Mouse (Mus musculus): ENCODE measurements around the gene Tigd3. TPM values are rescaled to one million over a fixed set of nuclear protein-coding genes. Genes with fewer than 3 reads are reported as not detected.
"Not testable (repeated sequence)": the region's sequence is repeated elsewhere in the genome, so short reads cannot be mapped to it uniquely, and the experiment has no call there.

The Tigd3 gene
- polyA plus RNA-seq, 1 experiment from 2014 or later: 11.1 TPM

DNA sequence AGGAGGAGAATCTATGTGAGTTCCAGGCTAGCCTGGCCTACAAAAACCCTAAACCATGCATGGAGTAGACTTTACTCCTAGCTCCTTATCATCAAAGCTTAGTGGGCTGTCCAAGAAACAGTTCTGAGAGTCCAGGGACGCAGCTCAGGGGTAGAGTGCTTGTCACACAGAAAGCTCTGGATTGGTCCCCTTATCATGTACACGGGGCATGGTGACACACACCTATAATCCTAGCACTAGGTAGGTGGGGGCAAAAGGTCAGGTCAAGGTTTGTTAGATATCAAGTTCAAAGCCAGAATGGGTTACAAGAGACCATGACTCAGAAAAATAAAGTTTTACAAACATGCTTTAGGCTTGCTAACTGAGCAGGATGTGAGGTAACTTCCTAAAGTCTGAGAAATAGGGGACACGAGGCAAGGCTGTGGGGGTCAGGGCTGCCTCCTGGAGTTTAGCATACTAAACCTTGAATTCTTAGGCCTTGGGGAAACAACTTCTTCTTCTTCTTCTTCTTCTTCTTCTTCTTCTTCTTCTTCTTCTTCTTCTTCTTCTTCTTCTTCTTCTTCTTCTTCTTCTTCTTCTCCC lies 6.6 kb downstream of the Tigd3 start:
- peaks cover 13% of the 10 kb centered on the region for H3K4me1 ChIP-seq
- ATAC-seq (ENCODE audit: low FRiP score, low read depth): no peak
- 82% methylated on average over 3 of the region's 3 CpGs for WGBS
- H3K9ac ChIP-seq (replicated peaks): no peak overlapping the region
- H3K9me3 ChIP-seq: no peaks in the 10 kb centered on the region
- no peak overlapping the region for H3K4me3 ChIP-seq
- peaks cover 10% of the 10 kb centered on the region for H3K36me3 ChIP-seq
- H3K4me2 ChIP-seq (replicated peaks): no peak overlapping the region
- no peak overlapping the region for H3K27ac ChIP-seq (replicated peaks)
- no peaks in the 10 kb centered on the region for H3K27me3 ChIP-seq

DNA sequence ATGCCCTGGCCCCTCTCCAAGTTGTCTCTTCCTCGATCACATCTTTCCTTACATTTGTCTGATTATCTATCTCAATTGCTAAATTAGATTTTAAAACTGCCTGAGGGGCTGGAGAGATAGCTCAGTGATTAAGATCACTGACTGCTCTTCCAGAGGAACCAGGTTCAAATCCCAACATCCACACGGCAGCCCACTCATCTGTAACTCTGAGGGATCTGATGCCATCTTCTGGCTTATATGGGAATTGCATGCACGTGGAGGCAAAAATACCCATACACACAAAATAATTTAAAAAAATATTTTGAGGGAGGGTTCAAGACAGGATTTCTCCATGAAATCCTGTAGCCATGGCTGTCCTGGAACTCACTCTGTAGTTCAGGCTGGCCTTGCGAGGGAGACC lies 8.1 kb downstream of the Tigd3 start:
- no peak overlapping the region for H3K27ac ChIP-seq (replicated peaks)
- 57% methylated on average over 4 of the region's 4 CpGs for WGBS

DNA sequence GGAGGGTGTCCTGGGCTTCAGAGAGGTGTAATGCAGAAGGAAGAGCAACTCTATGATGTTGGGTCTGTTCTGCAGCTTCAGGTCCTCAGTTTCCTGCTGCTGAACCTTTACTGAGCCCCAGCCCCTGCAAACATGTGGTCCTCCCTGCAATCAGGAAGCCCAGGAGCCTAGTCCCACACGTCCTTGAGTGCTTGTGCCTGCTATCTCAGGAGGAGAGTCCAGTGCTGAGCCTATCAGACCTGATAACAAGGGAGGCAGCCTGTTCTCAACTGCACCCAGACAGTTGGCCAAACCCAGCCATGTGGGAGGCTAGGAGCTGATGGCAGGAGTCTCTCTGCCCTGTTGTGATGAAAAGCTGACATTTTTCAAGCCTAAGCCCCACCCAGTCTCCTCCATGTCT lies 10.0 kb downstream of the Tigd3 start:
- H3K27ac ChIP-seq (replicated peaks): no peak overlapping the region
- no peaks in the 10 kb centered on the region for H3K4me1 ChIP-seq
- H3K9ac ChIP-seq (replicated peaks): no peak overlapping the region
- no peaks in the 10 kb centered on the region for H3K27me3 ChIP-seq
- ATAC-seq (ENCODE audit: low FRiP score, low read depth): no peak
- no peak overlapping the region for H3K4me2 ChIP-seq (replicated peaks)
- H3K9me3 ChIP-seq: no peaks in the 10 kb centered on the region
- H3K36me3 ChIP-seq: no peaks in the 10 kb centered on the region
- 52% methylated on average over 1 of the region's 1 CpGs for WGBS
- H3K4me3 ChIP-seq: no peak overlapping the region

More for the DNA sequence above, 8.1 kb downstream of the Tigd3 start:
- no peak overlapping the region for H3K9ac ChIP-seq (replicated peaks)
- H3K4me1 ChIP-seq: peaks cover 2% of the 10 kb centered on the region; the same call in 1 of the 2 replicates
- no peak overlapping the region for H3K4me2 ChIP-seq (replicated peaks)
- no peak overlapping the region for H3K4me3 ChIP-seq
- H3K36me3 ChIP-seq: no peaks in the 10 kb centered on the region
- H3K9me3 ChIP-seq: no peaks in the 10 kb centered on the region
- H3K27me3 ChIP-seq: no peaks in the 10 kb centered on the region
- ATAC-seq (ENCODE audit: low FRiP score, low read depth): no peak

DNA sequence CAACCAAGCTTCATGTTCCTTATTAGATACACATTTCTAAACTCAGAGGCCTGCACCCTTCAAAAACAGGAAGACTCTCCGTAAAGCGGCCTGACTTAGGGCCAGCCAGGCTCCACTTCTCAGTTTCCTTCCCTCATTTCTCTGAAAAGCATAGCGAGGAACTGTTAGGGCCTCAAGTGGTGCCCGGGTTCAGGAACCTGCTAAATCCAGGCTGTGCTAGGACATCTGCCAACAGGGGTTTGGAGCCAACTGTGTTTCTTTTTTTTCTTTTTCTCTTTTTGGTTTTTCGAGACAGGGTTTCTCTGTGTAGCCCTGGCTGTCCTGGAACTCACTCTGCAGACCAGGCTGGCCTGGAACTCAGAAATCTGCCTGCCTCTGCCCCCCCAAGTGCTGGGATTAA lies 11.9 kb downstream of the Tigd3 start:
- not testable (repeated sequence) for H3K36me3 ChIP-seq; H3K9ac ChIP-seq (replicated peaks); ATAC-seq (ENCODE audit: low FRiP score, low read depth); H3K4me3 ChIP-seq; H3K4me2 ChIP-seq (replicated peaks); H3K4me1 ChIP-seq; H3K27ac ChIP-seq (replicated peaks); H3K9me3 ChIP-seq; H3K27me3 ChIP-seq
- 88% methylated on average over 5 of the region's 5 CpGs for WGBS

DNA sequence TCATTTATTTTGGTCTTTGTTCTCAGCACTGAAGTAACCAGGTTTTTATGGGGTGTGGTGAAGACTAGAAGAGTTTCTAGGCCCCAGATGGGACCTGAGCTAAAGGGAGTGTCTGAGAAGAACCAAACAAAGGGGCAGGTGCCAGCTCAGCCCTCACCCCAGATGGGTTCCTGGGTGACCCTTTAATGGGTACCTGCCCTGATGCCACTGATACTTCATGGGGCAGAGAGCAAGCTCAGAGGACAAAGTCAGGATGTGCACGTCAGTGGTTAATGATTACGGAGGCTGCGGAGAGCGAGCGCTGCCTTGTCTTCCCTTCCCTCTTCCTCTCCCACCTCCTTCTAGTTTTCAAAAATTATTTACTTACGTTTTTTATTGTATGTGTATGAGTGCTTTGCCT lies 12.8 kb downstream of the Tigd3 start:
- Histone ChIP-seq H3K27me3 (no peaks in the 10 kb centered on the region), H3K4me1 (peaks cover 5% of the 10 kb centered on the region; the same call in 1 of the 2 replicates), H3K27ac (replicated peaks) (no peak overlapping the region), H3K9me3 (no peaks in the 10 kb centered on the region), H3K36me3 (no peaks in the 10 kb centered on the region), H3K4me2 (replicated peaks) (no peak overlapping the region), H3K4me3 (no peak overlapping the region), H3K9ac (replicated peaks) (no peak overlapping the region)
- 96% methylated on average over 6 of the region's 6 CpGs for WGBS
- no peak for ATAC-seq (ENCODE audit: low FRiP score, low read depth)

DNA sequence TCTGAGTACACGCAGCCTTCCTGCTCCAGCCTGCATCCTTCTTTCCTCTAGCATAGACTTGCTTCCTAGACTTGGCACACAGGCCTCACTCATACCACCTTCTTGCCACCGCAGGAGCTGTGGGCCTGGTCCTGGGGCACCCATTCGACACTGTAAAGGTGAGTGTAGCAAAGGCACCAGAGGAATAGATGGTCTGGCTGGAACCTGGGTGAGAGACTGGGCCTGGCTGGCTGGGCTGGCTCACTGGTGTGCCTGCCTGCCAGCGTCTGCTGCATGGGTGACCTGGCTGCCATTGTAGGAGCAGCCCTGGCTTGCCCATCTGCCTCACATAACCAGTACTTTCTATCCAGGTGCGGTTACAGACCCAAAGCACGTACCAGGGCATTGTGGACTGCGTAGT lies 14.2 kb downstream of the Tigd3 start:
- Histone ChIP-seq H3K4me3 (no peak overlapping the region), H3K9me3 (no peaks in the 10 kb centered on the region), H3K27me3 (no peaks in the 10 kb centered on the region), H3K9ac (replicated peaks) (no peak overlapping the region), H3K4me1 (peaks cover 6% of the 10 kb centered on the region), H3K4me2 (replicated peaks) (no peak overlapping the region), H3K27ac (replicated peaks) (no peak overlapping the region), H3K36me3 (no peaks in the 10 kb centered on the region)
- WGBS: 91% methylated on average over 7 of the region's 7 CpGs
- no peak for ATAC-seq (ENCODE audit: low FRiP score, low read depth)

DNA sequence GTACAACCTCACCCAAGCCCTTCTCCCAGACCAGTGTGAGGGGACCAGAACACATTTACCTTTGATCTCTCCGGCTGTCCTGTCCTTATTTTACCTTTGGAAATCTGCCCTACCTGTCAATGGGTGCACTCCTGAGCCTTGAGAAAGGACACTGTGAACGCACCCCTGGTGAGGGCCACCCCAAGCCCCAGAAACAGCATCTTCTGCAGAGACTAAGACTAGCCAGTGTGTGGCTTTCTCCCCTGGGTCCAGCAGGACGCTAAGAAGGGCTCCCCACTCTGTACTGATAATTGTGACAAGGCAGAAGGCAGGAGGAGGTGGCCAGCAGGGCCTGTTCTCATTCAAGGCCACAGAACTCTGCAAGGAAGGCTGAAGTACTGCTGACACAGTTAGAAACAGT lies 15.0 kb downstream of the Tigd3 start:
- Histone ChIP-seq H3K4me2 (replicated peaks) (no peak overlapping the region), H3K4me1 (peaks cover 14% of the 10 kb centered on the region), H3K36me3 (no peaks in the 10 kb centered on the region), H3K27me3 (no peaks in the 10 kb centered on the region), H3K9ac (replicated peaks) (no peak overlapping the region), H3K27ac (replicated peaks) (no peak overlapping the region), H3K9me3 (no peaks in the 10 kb centered on the region), H3K4me3 (no peak overlapping the region)
- WGBS: 74% methylated on average over 3 of the region's 3 CpGs
- no peak for ATAC-seq (ENCODE audit: low FRiP score, low read depth)

DNA sequence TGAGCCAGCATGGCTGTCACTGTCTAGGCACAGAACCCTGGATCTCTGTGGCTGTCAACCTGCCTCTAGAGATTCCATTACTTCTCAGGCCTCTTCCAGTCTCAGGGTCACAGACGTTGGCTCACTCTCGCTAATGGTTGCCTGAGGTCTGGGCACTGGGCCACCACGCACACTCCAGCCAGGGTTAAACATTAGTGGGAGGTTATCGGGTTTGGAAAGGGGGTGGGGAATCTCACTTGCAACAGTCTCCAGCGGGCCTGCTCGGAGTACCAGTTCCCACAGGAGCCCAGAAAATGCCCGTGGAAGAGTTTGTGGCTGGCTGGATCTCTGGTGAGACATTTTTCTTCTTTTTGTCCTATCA lies 15.6 kb downstream of the Tigd3 start:
- no peak overlapping the region for H3K27ac ChIP-seq (replicated peaks)
- H3K36me3 ChIP-seq: no peaks in the 10 kb centered on the region
- H3K4me3 ChIP-seq: no peak overlapping the region
- H3K4me2 ChIP-seq (replicated peaks): no peak overlapping the region
- H3K9me3 ChIP-seq: no peaks in the 10 kb centered on the region
- H3K27me3 ChIP-seq: no peaks in the 10 kb centered on the region
- no peak overlapping the region; the same call in 1 of the 2 replicates for H3K9ac ChIP-seq (replicated peaks)
- no peak for ATAC-seq (ENCODE audit: low FRiP score, low read depth)
- 82% methylated on average over 7 of the region's 7 CpGs for WGBS
- H3K4me1 ChIP-seq: peaks cover 19% of the 10 kb centered on the region

DNA sequence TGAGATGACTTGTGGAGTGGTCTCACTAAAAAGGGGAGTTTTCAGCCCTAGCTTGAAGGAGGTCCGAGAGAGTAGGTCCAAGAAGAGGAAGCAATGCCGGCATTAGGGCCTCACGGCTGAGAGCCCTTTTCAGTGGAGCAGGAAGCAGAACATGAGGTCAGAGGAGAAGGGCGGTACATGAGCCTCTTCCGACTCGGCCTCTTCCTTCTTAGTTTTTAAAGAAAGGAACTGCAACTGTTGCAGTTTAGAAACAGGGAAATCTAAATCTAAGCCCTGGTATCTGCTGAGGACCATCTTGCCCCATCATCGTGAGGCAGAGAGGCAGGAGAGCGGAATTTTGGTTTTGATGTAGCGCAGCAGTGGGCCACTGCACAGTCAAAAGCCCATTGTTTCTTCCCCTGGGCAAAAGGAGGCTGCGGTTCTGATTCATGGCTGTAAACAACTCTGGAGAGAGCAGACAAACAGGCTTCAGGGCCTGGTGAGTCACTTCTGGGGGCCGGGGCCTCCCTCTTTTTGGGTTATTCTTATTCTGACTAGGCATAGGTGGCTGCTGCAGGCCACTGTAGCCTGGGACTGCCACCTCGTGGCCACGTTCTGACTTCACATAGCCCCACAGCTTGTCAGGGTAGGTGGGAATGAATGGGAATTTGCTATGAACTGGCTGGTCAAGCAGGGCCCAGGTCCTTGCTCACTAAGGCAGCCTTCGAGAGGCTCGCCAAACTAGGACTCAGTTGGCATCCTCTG lies 16.2 kb downstream of the Tigd3 start, which contains the start of gene Slc25a45:
Gene Slc25a45, plus strand, starts transcription at position 191 of the 744 bp plus-strand sequence.
- Histone ChIP-seq H3K27ac (replicated peaks) (0 out of 2 replicates have a peak within 1 kb of the TSS, but pooled peaks have one; percentile 39), H3K4me1 (peaks cover 19% of the 10 kb centered on the region), H3K4me3 (no peak within 1 kb of the TSS), H3K36me3 (no peaks in the 10 kb centered on the region), H3K4me2 (replicated peaks) (no peak within 1 kb of the TSS), H3K27me3 (no peaks in the 10 kb centered on the region), H3K9me3 (no peaks in the 10 kb centered on the region), H3K9ac (replicated peaks) (no peak within 1 kb of the TSS; the same call in 1 of the 2 replicates)
- no peak for ATAC-seq (ENCODE audit: low FRiP score, low read depth)
- 49% methylated on average over 15 of the region's 15 CpGs for WGBS

DNA sequence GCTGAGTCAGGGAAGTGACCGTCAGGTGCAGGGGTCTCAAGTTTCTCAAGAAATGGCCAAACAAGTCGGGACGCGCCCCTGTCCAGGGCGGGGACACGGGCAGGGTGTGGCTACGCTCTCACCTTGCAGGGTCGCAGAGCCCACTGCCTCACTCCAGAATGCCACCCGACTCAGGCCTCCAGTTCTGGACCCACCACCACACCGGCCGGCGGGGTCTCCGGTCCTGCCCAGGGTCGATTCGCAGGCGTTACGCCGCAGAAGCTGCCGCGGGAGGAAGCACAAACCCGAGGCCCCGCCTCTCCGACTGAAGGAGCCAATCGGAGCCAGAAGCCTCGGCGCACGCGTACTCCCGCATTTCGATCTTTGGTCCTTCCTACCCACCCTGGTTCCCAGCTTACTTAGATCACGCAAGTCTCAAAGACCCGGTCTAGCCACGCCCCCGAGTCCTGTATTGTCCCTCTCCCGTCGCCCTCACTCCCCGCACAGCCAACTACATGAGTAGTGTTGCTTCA lies 18.9 kb downstream of the Tigd3 start, which contains the start of gene Frmd8:
Gene Frmd8, minus strand, starts transcription at position 306 of the 512 bp plus-strand sequence.
- peak within 1 kb of the TSS; percentile 65 for H3K27ac ChIP-seq (replicated peaks)
- peak within 1 kb of the TSS; percentile 88 for H3K4me2 ChIP-seq (replicated peaks)
- H3K9ac ChIP-seq (replicated peaks): peak within 1 kb of the TSS; percentile 82
- H3K4me3 ChIP-seq: peak within 1 kb of the TSS; percentile 80
- peak; percentile 90 for ATAC-seq (ENCODE audit: low FRiP score, low read depth)
- no peaks in the 10 kb centered on the region for H3K27me3 ChIP-seq
- peaks cover 16% of the 10 kb centered on the region; the same call in 1 of the 2 replicates for H3K36me3 ChIP-seq
- under 1% methylated on average over 37 of the region's 37 CpGs for WGBS
- peaks cover 36% of the 10 kb centered on the region for H3K4me1 ChIP-seq
- H3K9me3 ChIP-seq: no peaks in the 10 kb centered on the region

DNA sequence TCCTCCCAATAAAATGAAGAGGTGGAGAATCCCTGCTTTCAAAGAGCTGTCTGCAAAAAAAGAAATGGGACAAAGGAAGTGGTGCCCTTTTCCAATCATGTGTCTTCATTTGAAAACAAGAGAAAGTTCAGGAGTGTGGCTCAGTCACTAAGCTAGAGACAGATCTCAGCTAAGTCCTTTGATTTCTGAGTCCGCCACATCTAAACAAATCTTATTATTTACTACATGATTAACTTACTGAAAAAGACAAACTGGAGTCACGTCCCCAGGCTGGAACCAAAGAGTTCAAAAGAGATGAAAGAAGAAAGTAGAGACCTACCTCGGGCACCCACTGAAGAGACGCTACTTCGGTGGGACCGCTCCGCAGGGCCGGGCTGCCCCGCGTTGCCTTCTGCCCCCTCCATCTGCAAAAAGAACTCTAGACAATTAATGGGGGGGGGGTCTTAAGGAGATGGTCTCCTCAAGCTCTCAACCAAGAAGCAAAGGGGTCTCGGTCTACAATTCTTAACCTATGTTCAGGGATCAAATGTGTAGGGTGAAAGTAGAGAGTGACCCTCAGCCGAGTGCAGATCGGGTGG lies 19.5 kb downstream of the Tigd3 start:
- peak overlapping the region; percentile 80 for H3K4me3 ChIP-seq
- H3K27ac ChIP-seq (replicated peaks): peak overlapping the region; percentile 65; the same call in 1 of the 2 replicates
- H3K27me3 ChIP-seq: no peaks in the 10 kb centered on the region
- H3K4me2 ChIP-seq (replicated peaks): peak overlapping the region; percentile 88
- no peak for ATAC-seq (ENCODE audit: low FRiP score, low read depth)
- H3K9me3 ChIP-seq: no peaks in the 10 kb centered on the region
- H3K9ac ChIP-seq (replicated peaks): peak overlapping the region; percentile 82
- H3K36me3 ChIP-seq: peaks cover 21% of the 10 kb centered on the region; the same call in 1 of the 2 replicates
- WGBS: 11% methylated on average over 13 of the region's 13 CpGs
- peaks cover 36% of the 10 kb centered on the region for H3K4me1 ChIP-seq

Data from midbrain, embryonic 12.5 days (tissue).